Mouse (Mus musculus) megakaryocyte, embryonic 14.5 days (primary cell): Measurements from ENCODE around the gene Tpgs1. TPM values are rescaled to one million over a fixed set of nuclear protein-coding genes. Genes with fewer than 3 reads are reported as not detected.
"Not testable (repeated sequence)": the region's sequence is repeated elsewhere in the genome, so short reads cannot be mapped to it uniquely, and the experiment has no call there.

Experiments used
- H3K27me3 ChIP-seq: replicated peaks from 2 replicates; pipeline ENCODE3; 2012; ENCODE audit warnings: inconsistent platforms
- H3K36me3 ChIP-seq: replicated peaks from 2 replicates; pipeline ENCODE3; 2012; ENCODE audit warnings: low read length, inconsistent platforms, mixed read lengths
- H3K4me1 ChIP-seq: 2 replicates; pipeline ENCODE4 v1.6.1; 2012; ENCODE audit warnings: inconsistent platforms
- H3K4me3 ChIP-seq: replicated peaks from 2 replicates; pipeline ENCODE3; 2012; ENCODE audit warnings: moderate library complexity, mild to moderate bottlenecking, inconsistent platforms
- H3K9me3 ChIP-seq: 2 replicates; pipeline ENCODE4 v1.6.1; 2012; ENCODE audit warnings: inconsistent platforms
- FLI1 ChIP-seq: IDR thresholded peaks from 2 replicates; pipeline ENCODE4 v1.6.1; 2012; ENCODE audit warnings: low read length, inconsistent platforms, mixed read lengths
- GATA1 ChIP-seq: IDR thresholded peaks from 3 replicates; pipeline ENCODE4 v1.6.1; 2012; ENCODE audit warnings: mixed read lengths, low read length, inconsistent platforms, borderline replicate concordance
- polyA plus RNA-seq: library from polyadenylated mRNA; stranded (reverse); fragments of >175 nt; gene quantifications from 2 replicates; pipeline ENCODE4 v1.2.3, GENCODE M21; 2012; ENCODE audit warnings: low replicate concordance; ENCODE audit not compliant: insufficient read depth

The Tpgs1 gene
- polyA plus RNA-seq, 1 experiment, result 209 TPM

- TF ChIP-seq FLI1 (no peak), GATA1 (no peak)
- H3K36me3 ChIP-seq, result no peaks in the 10 kb centered on the region
- H3K27me3 ChIP-seq, result peaks cover 11% of the 10 kb centered on the region
- peaks cover 35% of the 10 kb centered on the region for H3K4me1 ChIP-seq
- H3K4me3 ChIP-seq, result no peak overlapping the region
- H3K9me3 ChIP-seq, result no peaks in the 10 kb centered on the region
Measured at GRCm38 (mm10) chr10:79698459-79698858, 29.3 kb downstream of the Tpgs1 start.

GRCm38 (mm10) chr10:79700676-79701075 lies 31.5 kb downstream of the Tpgs1 start:
- H3K4me1 ChIP-seq, result peaks cover 37% of the 10 kb centered on the region
- no peak overlapping the region for H3K4me3 ChIP-seq
- no peak for TF ChIP-seq GATA1
- H3K36me3 ChIP-seq, result no peaks in the 10 kb centered on the region
- H3K9me3 ChIP-seq, result no peaks in the 10 kb centered on the region
- H3K27me3 ChIP-seq, result peaks cover 11% of the 10 kb centered on the region

DNA sequence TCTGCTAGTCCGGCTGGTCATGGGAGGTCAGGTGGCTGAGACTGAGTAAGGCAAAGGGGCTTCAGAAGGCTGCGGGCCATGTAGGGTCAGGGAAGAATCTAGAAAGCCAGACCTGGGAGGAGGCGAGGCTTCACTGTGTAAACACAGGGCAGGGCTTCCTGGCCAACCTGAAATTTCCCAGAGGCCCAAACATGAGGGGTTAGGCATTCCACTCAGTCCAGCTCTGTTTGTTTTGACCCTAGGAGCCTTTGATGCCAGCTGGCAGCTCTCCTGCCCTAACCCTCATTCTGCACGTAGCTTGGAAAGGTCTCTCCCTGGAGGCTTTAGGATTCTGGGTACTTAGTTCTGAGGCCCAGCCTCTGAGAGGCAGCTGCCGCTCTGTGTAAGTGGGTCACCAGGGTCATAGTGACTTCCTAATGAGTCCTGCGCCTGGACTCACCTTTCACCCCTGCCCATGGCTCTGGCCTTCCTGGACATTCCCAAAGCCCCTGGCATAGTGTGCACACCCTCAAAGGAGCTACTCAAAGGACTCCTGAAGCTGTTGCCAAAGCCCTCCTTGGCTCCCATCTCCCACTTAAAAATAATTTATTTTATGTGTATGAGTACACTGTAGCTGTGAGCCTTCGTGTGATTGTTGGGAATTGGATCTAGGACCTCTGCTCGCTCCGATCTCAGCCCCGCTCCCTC lies 32.4 kb downstream of the Tpgs1 start:
- peaks cover 39% of the 10 kb centered on the region for H3K4me1 ChIP-seq
- TF ChIP-seq FLI1 (no peak), GATA1 (no peak)
- no peaks in the 10 kb centered on the region for H3K9me3 ChIP-seq
- H3K4me3 ChIP-seq, result no peak overlapping the region
- H3K27me3 ChIP-seq, result peaks cover 6% of the 10 kb centered on the region
- H3K36me3 ChIP-seq, result peaks cover 7% of the 10 kb centered on the region

DNA sequence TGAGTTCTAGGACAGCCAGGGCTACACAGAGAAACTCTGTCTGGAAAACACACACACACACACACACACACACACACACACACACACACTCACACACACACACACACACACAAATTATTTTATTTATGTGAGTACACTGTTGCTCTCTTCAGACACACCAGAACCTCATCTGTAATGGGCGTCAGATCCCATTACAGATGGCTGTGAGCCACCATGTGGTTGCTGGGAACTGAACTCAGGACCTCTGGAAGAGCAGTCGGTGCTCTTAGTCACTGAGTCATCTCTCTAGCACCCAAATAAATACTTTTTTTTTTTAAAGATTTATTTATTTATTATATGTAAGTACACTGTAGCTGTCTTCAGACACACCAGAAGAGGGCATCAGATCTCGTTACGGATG lies 33.8 kb downstream of the Tpgs1 start:
- Histone ChIP-seq H3K36me3 (peaks cover 21% of the 10 kb centered on the region), H3K4me1 (peaks cover 51% of the 10 kb centered on the region)
- H3K9me3 ChIP-seq, H3K27me3 ChIP-seq, H3K4me3 ChIP-seq: not testable (repeated sequence)

GRCm38 (mm10) chr10:79703541-79703940 lies 34.4 kb downstream of the Tpgs1 start:
- Histone ChIP-seq H3K4me3 (peak overlapping the region; percentile 98), H3K27me3 (peaks cover 3% of the 10 kb centered on the region), H3K4me1 (peaks cover 52% of the 10 kb centered on the region), H3K36me3 (peaks cover 26% of the 10 kb centered on the region), H3K9me3 (no peaks in the 10 kb centered on the region)
- TF ChIP-seq FLI1, result no peak
- no peak for TF ChIP-seq GATA1

DNA sequence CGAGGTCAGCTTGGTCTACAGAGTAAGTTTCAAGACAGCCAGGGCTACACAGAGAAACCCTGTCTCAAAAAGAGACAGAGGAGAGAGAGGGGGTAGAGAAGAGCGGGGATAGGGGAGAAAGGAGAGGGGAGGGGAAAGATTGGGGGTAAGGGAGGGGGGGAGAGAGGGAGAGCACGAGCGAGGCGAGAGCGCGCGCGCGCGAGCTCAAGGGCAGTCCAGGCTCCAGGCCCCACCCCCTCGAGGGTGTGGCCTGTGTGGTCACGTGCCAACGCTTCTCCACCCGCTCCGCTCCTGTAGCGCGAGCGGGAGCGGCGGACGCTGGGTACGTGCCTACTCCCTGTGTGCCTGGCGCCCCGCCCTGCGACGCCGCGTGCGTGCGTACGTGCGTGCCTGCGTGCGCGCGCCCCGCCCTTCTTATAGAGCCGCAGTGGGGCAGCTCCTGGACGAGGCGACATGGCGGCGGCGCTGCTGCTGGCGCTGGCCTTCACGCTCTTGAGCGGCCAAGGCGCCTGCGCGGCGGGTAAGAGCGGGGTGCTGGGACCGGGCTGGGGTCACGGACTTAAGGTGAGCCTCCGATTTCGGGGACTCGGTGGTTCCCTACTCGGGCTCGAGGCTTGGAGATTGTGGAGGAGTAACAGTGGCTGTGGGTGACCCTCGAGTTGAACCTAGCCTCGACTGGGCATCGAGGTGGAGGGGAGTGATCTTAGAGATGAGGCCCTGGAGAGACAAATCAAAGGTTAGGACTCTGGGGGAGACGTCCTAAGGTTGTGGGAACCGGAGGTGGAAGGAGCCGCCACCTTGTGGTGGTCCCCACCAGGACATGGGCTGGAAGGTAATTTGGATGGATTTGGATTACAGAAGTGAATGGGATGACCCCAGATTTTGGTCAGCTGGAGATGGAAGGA lies 35.1 kb downstream of the Tpgs1 start, which contains the start of gene Bsg:
Bsg (plus strand) TSS at position 427 of the 905 bp plus-strand sequence.
- Histone ChIP-seq H3K4me1 (peaks cover 60% of the 10 kb centered on the region), H3K36me3 (peaks cover 34% of the 10 kb centered on the region), H3K9me3 (no peaks in the 10 kb centered on the region), H3K4me3 (peak within 1 kb of the TSS; percentile 98), H3K27me3 (no peaks in the 10 kb centered on the region)
- TF ChIP-seq FLI1 (no peak), GATA1 (no peak)

DNA sequence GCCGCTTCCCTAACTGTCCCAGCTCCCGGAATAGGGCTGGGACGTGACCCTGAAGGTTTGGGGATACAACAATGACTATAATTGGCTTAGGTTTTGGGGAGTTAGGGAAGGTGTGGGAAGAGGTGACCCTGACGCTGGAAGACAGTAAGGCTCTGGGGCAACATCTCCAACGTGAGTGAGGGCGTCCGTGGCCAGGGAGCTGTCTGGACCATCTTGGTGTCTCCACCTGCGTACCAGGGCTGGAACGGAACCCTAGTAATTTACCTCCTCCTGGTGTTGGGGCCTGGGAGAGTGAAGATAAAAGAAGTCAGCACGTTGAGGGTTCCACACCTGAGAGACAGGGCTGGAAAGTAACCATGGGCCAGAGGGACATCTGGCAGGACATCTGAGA lies 35.8 kb downstream of the Tpgs1 start:
- peak overlapping the region; percentile 98 for H3K4me3 ChIP-seq
- no peaks in the 10 kb centered on the region for H3K9me3 ChIP-seq
- H3K27me3 ChIP-seq, result no peaks in the 10 kb centered on the region
- peaks cover 66% of the 10 kb centered on the region for H3K4me1 ChIP-seq
- peaks cover 40% of the 10 kb centered on the region for H3K36me3 ChIP-seq
- no peak for TF ChIP-seq FLI1
- TF ChIP-seq GATA1, result no peak

DNA sequence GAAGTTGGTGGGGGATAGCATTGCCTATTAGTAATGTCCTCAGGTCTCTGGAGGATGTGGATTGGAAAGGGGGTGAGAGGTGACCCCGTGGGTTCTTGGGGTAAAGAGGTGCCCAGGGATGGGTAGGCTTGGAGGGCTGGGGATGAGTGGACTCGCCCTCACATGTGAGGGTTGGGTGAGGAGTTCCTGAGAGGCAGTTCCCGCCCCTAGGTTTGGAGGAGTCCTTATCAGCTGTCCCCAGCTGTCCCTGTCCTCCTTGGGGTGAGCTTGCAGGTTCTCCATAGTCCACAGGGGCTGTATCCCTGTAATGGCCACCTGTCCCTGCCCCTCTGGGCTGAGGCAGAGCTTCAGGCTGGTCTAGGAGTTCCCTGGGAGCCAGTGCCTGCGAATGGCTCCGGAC lies 36.8 kb downstream of the Tpgs1 start:
- Histone ChIP-seq H3K4me3 (peak overlapping the region; percentile 98), H3K27me3 (no peaks in the 10 kb centered on the region), H3K9me3 (no peaks in the 10 kb centered on the region), H3K4me1 (peaks cover 71% of the 10 kb centered on the region), H3K36me3 (peaks cover 50% of the 10 kb centered on the region)
- no peak for TF ChIP-seq FLI1
- TF ChIP-seq GATA1, result 0 out of 3 replicates have a peak, but pooled peaks have one; percentile 59

GRCm38 (mm10) chr10:79706406-79707094 lies 37.4 kb downstream of the Tpgs1 start:
- TF ChIP-seq GATA1 (no peak), FLI1 (no peak)
- H3K36me3 ChIP-seq, result peaks cover 56% of the 10 kb centered on the region
- H3K27me3 ChIP-seq, result no peaks in the 10 kb centered on the region
- peak overlapping the region; percentile 98 for H3K4me3 ChIP-seq
- H3K4me1 ChIP-seq, result peaks cover 73% of the 10 kb centered on the region
- H3K9me3 ChIP-seq, result no peaks in the 10 kb centered on the region

- Histone ChIP-seq H3K4me1 (peaks cover 79% of the 10 kb centered on the region), H3K4me3 (peak overlapping the region; percentile 98), H3K27me3 (no peaks in the 10 kb centered on the region), H3K9me3 (no peaks in the 10 kb centered on the region), H3K36me3 (peaks cover 62% of the 10 kb centered on the region)
- TF ChIP-seq GATA1 (no peak), FLI1 (no peak)
Measured at GRCm38 (mm10) chr10:79707162-79707561, 38.0 kb downstream of the Tpgs1 start.
